Mouse (Mus musculus) intestine, embryonic 16.5 days (tissue): ENCODE data around the gene Dnah14. TPM values are rescaled to one million over a fixed set of nuclear protein-coding genes. Genes with fewer than 3 reads are reported as not detected.

Source experiments
- ATAC-seq: fragments of 200-750 bp; cut with Nextera tagmentation; 2 replicates; pipeline ENCODE4 v1.8.0; 2017; ENCODE audit warnings: moderate TSS enrichment, moderate library complexity
- H3K27ac ChIP-seq: fragments of 300-500 bp; sonication (generic); 2 replicates; pipeline ENCODE4 v1.5.1; 2014; ENCODE audit warnings: mild to moderate bottlenecking, low read length
- H3K27me3 ChIP-seq: fragments of 300-500 bp; sonication (generic); replicated peaks from 2 replicates; pipeline ENCODE4 v1.6.1; 2014; ENCODE audit warnings: low read length, control low read depth, mixed read lengths; ENCODE audit not compliant: control insufficient read depth, insufficient read depth
- H3K36me3 ChIP-seq: fragments of 300-500 bp; sonication (generic); 2 replicates; pipeline ENCODE4 v1.6.1; 2014; ENCODE audit warnings: low read length, control low read depth; ENCODE audit not compliant: control insufficient read depth, insufficient read depth
- H3K4me1 ChIP-seq: fragments of 300-500 bp; sonication (generic); 2 replicates; pipeline ENCODE4 v1.6.1; 2014; ENCODE audit warnings: low read length, control low read depth, mixed read lengths; ENCODE audit not compliant: control insufficient read depth, insufficient read depth
- H3K4me2 ChIP-seq: fragments of 300-500 bp; sonication (generic); 2 replicates; pipeline ENCODE4 v1.6.1; 2014; ENCODE audit warnings: low read depth, low read length, control low read depth
- H3K4me3 ChIP-seq: fragments of 300-500 bp; sonication (generic); 2 replicates; pipeline ENCODE4 v1.5.1; 2014; ENCODE audit warnings: mild to moderate bottlenecking, low read length
- H3K9ac ChIP-seq: fragments of 300-500 bp; sonication (generic); 2 replicates; pipeline ENCODE4 v1.6.1; 2014; ENCODE audit warnings: low read depth, low read length
- H3K9me3 ChIP-seq: fragments of 300-500 bp; sonication (generic); 2 replicates; pipeline ENCODE4 v1.6.1; 2016; ENCODE audit warnings: low read length, control low read depth; ENCODE audit not compliant: control insufficient read depth
- WGBS: fragments of 180-500 bp; shearing (Covaris S2); extraction: QIAGEN DNeasy Blood & Tissue Kit; methylation state at CpG from one replicate; pipeline ENCODE4 v1.1.7; 2014; 5-methylcytosine and 5-hydroxymethylcytosine counted together
- polyA plus RNA-seq: library from polyadenylated mRNA; unstranded; fragments of >200 nt; fragmentation: Nextera tagmentation; extraction: Ambion mirVana; gene quantifications from 2 replicates; pipeline ENCODE4 v1.2.1, GENCODE M21; 2015

The Dnah14 gene
- polyA plus RNA-seq, 1 experiment from 2014 or later = 1.2 TPM

DNA sequence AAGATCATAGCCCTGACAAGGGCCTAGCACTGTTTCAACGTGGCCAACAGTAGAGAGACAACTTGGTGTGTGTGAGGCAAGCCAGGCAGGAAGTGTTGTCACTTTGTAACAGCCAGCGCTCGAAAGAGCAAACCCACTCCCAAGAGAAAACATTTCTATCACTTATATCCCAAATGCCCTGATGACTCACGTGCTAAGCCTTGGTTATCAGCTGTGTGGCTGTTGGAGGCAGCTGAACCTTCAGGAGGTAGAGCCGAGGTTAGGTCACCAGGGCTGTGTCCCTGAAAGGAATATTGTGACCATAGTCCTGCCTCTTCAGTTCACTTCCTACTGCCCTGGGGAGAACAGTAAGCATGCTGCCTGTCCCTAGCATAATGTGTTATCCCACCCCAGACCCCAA lies 25.5 kb upstream of the Dnah14 start:
- WGBS = 39% methylated on average over 5 of the region's 5 CpGs
- no peak overlapping the region for H3K4me2 ChIP-seq
- no peaks in the 10 kb centered on the region for H3K4me1 ChIP-seq
- H3K36me3 ChIP-seq = no peaks in the 10 kb centered on the region
- H3K27ac ChIP-seq = no peak overlapping the region
- H3K9me3 ChIP-seq = no peaks in the 10 kb centered on the region
- ATAC-seq = no peak
- no peak overlapping the region for H3K4me3 ChIP-seq
- no peaks in the 10 kb centered on the region for H3K27me3 ChIP-seq
- no peak overlapping the region for H3K9ac ChIP-seq

DNA sequence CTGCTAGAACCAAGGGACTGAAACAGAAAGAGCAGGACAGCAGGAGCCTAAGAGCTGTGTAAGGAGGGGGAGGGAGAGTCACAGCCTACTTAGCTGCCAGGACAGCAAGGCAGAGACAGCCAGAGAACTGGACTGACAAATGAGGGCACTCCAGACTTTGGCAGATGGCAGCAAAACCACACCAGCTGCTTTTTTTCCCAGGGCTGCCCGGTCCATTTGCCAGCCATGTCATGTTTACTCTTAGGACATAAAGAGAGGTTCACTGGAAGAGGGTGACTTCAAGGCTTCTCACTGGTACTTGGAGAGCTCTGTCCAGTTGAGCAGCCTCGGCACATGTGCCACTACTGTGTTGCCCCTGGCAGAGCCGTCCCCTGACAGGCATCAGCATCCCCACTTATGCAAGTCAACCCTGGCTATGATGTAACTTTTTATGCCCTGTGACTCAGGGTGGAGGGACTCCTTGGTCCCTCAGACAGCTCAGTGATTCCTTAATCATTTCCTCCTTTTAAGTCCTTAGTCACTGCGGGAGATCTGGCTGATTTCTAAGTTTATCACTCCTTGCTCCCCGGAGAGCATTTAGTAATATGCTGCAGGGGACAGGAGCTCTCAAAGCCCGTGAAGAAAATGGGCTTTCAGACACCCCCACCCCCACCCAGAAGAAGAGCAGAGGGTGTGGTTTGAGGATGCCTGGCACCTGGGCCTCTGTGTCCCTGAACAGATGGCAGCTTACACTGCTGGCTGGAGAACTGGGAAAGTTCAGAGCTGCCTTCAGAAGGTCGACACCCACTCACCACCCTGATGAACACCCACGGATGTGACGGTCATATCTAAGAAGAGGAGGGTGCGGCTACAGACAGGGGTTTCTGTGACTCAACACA lies 23.6 kb upstream of the Dnah14 start:
- no peak overlapping the region for H3K27ac ChIP-seq
- no peaks in the 10 kb centered on the region for H3K27me3 ChIP-seq
- no peaks in the 10 kb centered on the region for H3K9me3 ChIP-seq
- H3K36me3 ChIP-seq = no peaks in the 10 kb centered on the region
- no peak overlapping the region for H3K4me2 ChIP-seq
- ATAC-seq = peak; percentile 55; the same call in 1 of the 2 replicates
- no peaks in the 10 kb centered on the region for H3K4me1 ChIP-seq
- no peak overlapping the region for H3K9ac ChIP-seq
- no peak overlapping the region for H3K4me3 ChIP-seq
- WGBS = 33% methylated on average over 10 of the region's 10 CpGs

DNA sequence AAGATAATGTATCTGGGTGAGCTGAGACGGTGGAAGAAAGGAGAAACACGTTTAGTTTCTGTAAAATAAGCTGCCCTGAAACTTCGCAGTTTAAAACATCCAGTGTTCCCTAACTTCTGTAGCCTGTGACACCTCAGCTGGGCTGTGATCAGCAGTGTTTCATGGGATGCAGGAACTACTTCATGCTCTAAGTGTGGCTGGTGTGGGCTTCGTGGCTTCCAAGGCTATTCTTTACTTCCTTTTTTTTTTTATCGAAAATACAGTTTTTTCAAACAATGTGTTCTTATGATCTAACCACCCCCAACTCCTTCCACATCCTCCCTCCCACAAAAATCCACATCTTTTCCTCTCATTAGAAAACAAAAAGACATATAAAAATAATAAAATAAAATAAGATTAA lies 20.9 kb upstream of the Dnah14 start:
- 80% methylated on average over 5 of the region's 5 CpGs for WGBS
- Histone ChIP-seq H3K9me3 (no peaks in the 10 kb centered on the region), H3K27ac (no peak overlapping the region), H3K4me3 (no peak overlapping the region), H3K9ac (no peak overlapping the region), H3K36me3 (no peaks in the 10 kb centered on the region), H3K4me1 (no peaks in the 10 kb centered on the region), H3K4me2 (no peak overlapping the region), H3K27me3 (no peaks in the 10 kb centered on the region)
- ATAC-seq = no peak

DNA sequence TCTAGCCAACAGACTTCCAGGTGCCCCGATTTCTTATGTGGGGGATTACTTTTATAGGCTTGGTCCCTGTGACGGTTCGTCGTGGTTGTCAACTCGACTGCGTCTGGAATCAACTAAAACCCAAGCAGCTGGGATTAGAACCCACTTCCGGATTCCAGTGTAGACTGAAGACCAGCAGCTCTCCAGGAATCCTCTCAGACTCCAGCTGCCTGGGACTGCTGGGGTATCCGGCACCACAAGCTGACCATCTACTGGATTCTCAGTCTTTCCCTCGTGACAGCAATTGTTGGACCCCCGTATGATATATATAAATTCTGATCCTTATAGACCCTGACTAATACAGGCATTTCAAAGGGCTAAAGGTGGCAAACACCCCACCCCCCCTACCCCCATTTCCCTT lies 16.7 kb upstream of the Dnah14 start:
- no peak overlapping the region for H3K27ac ChIP-seq
- no peak for ATAC-seq

DNA sequence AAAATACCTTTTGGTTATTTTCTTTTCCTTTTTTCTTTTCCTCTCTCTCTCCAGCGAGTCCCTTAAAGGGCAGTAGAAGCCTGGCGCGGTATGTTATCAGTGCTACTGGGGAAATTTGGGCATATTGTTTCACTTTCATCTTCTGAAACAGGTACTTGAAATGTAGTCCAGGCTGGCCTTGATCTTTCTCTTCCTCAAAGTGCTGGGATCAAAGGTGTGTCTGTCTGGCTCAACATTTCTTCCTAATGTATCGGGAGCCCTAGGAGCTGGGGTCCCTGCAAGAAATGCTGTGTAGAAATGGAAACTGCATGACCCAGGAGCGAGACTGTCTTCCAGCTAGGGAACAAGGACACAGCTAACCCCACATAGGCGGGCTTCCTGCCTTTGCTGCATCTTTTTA lies 16.0 kb upstream of the Dnah14 start:
- WGBS = 84% methylated on average over 6 of the region's 6 CpGs
- Histone ChIP-seq H3K27ac (no peak overlapping the region), H3K9ac (no peak overlapping the region), H3K4me2 (no peak overlapping the region), H3K36me3 (no peaks in the 10 kb centered on the region), H3K4me3 (no peak overlapping the region), H3K4me1 (no peaks in the 10 kb centered on the region), H3K9me3 (no peaks in the 10 kb centered on the region), H3K27me3 (no peaks in the 10 kb centered on the region)
- no peak for ATAC-seq

More for the DNA sequence above, 16.7 kb upstream of the Dnah14 start:
- no peaks in the 10 kb centered on the region for H3K4me1 ChIP-seq
- H3K36me3 ChIP-seq = no peaks in the 10 kb centered on the region
- H3K4me2 ChIP-seq = no peak overlapping the region
- H3K9ac ChIP-seq = no peak overlapping the region
- no peaks in the 10 kb centered on the region for H3K9me3 ChIP-seq
- H3K27me3 ChIP-seq = no peaks in the 10 kb centered on the region
- no peak overlapping the region for H3K4me3 ChIP-seq
- WGBS = 70% methylated on average over 10 of the region's 10 CpGs

DNA sequence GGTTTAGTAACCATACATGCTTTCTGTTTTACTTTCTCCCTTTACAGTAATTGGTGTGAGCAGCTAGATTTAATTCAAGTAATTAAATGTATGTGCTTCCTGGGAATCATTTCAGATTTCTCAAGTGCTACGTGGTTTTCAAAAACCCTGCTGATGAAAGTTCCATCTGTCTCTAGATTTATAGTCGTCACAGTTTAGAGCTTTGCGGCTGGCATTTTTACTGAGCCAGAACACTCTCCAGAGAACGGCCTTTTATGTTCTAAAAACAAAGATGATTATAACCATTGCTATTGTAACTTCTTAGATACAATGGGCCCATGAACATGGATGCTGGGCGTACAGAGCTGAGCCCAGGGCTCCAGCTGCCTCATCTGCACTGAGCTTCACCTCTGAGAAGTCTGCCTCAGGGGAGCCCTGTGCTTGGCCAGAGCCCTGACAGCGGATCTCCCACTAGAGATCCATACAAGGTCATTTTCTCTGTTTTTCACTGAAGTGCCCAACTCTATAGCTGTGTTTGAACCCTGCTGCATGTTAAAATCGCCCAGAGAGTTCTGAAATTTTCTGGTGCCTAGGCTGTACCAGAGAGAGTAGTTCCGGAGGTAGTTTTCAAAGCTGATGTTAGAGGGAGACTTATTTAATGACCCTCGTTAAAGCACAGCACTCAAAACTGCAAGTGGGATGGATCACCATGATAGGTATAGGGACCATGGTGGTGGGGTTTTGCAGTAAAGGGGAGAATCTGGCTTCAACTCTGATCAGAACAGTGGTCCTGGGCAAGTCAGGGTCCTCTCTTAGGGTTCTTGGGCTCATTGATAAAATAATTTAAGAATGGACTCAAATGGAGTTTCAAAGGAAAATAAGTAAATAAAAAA lies 15.2 kb upstream of the Dnah14 start:
- ATAC-seq = no peak
- WGBS = 52% methylated on average over 9 of the region's 9 CpGs

DNA sequence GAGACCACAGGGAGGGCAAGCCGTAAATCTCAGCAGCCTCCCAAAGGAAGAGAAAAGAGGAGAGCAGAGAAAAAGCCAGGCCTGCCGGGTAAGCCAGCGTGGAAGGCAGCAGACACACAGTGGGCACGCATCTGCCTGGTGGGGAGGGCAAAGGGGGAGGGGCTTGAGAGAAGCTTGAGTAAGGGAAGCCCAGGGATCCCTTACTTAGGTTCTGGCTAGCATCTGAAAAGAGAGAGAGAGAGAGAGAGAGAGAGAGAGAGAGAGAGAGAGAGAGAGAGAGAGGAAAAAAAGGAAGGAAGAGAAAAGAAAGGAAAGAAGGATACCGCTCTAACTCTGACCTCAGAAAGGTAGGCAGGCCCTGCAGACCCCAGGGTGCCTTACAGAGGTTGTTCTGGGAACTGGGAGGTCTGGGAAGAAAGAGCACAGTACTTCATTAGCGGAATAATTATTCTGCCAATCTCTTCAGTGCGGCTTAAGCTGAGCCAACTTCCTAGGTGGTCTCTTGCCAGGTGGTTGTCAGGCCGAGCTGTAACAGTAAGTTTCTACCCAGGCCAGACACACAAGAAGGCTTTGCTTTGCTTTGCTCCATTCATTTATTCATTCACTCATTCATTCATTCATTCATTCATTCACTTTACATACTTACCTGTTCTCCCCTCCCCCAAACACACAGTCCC lies 14.5 kb upstream of the Dnah14 start:
- no peak for ATAC-seq
- no peak overlapping the region for H3K27ac ChIP-seq
- H3K9ac ChIP-seq = no peak overlapping the region
- no peaks in the 10 kb centered on the region for H3K36me3 ChIP-seq
- no peak overlapping the region for H3K4me3 ChIP-seq
- H3K9me3 ChIP-seq = no peaks in the 10 kb centered on the region
- H3K27me3 ChIP-seq = no peaks in the 10 kb centered on the region
- 48% methylated on average over 8 of the region's 8 CpGs for WGBS
- no peak overlapping the region for H3K4me2 ChIP-seq
- H3K4me1 ChIP-seq = no peaks in the 10 kb centered on the region

More for the DNA sequence above, 15.2 kb upstream of the Dnah14 start:
- no peaks in the 10 kb centered on the region for H3K4me1 ChIP-seq
- H3K9ac ChIP-seq = no peak overlapping the region
- H3K9me3 ChIP-seq = no peaks in the 10 kb centered on the region
- H3K4me3 ChIP-seq = no peak overlapping the region
- no peaks in the 10 kb centered on the region for H3K27me3 ChIP-seq
- no peak overlapping the region for H3K4me2 ChIP-seq
- H3K36me3 ChIP-seq = no peaks in the 10 kb centered on the region
- H3K27ac ChIP-seq = no peak overlapping the region

DNA sequence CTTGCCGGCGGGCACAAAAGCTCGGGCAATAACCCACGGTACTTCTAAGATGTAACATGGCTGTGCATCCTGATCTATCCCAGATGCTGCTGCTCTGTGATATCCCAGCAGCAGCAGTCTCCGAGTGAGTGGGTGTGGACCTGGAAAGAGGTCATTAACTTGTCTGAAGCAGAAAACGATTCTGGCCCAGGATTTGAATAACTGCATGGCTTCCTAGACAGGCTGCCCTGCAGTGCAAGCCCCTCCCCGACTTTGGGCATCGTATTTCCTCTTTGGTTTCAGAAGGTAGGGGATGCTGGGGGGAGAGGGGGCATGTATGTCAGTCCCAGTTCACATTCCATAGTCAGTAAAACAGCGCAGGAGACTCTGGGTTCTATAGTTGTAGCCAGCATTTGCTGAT lies 6.9 kb upstream of the Dnah14 start:
- H3K4me3 ChIP-seq = no peak overlapping the region
- whole genome bisulfite sequencing = 60% methylated on average over 9 of the region's 9 CpGs
- H3K9me3 ChIP-seq = no peaks in the 10 kb centered on the region
- H3K4me1 ChIP-seq = no peaks in the 10 kb centered on the region
- no peaks in the 10 kb centered on the region for H3K27me3 ChIP-seq
- ATAC-seq = no peak
- H3K27ac ChIP-seq = no peak overlapping the region
- no peaks in the 10 kb centered on the region for H3K36me3 ChIP-seq
- no peak overlapping the region for H3K9ac ChIP-seq
- H3K4me2 ChIP-seq = no peak overlapping the region

DNA sequence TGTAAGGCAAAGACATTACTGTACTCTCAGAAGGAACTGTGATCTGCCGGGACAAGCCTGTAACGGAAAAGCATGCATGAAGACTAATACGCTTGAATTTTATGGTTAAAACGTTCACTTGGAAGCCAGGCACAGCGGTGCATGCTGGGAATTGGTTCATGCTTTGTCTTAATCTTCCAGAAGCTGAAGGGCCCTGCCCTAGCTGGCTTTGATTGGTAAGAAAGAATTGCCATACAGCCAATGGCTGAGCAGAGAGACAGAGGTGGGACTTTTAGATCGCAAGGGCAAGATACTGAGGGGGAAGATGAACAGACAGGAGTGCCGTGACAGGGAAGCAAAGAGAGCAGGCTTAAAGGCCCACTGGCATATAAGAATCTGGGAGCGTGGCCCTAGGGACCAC lies 6.8 kb downstream of the Dnah14 start:
- 58% methylated on average over 8 of the region's 8 CpGs for WGBS

More for the DNA sequence above, 6.8 kb downstream of the Dnah14 start:
- Histone ChIP-seq H3K9me3 (no peaks in the 10 kb centered on the region), H3K4me1 (no peaks in the 10 kb centered on the region), H3K4me2 (no peak overlapping the region), H3K36me3 (no peaks in the 10 kb centered on the region), H3K27ac (no peak overlapping the region), H3K9ac (no peak overlapping the region), H3K27me3 (no peaks in the 10 kb centered on the region), H3K4me3 (no peak overlapping the region)
- ATAC-seq = no peak
